ENCODE assay signal across 16 mouse cellular contexts in genomic region chr7:29340838-29341237, GRCm38 (mm10). TPM values are rescaled to one million over a fixed set of nuclear protein-coding genes. Genes with fewer than 3 reads are reported as not detected.
"Had no signal": no experiment of that assay in that cellular context is flagged by ENCODE, and none has a peak within 500 bp of the region (broad histone marks: within the 10 kb centered on the region; RNA-seq: fewer than 3 reads in every experiment).

No protein-coding gene starts in this region.

- H3K9ac ChIP-seq: kidney, embryonic 15.5 days; limb, embryonic 12.5 days; neural tube, embryonic 12.5 days had no signal

- H3K9me3 ChIP-seq: kidney, embryonic 15.5 days; limb, embryonic 12.5 days; neural tube, embryonic 12.5 days had no signal

- H3K27ac ChIP-seq: kidney, embryonic 15.5 days; neural tube, embryonic 12.5 days had no signal

- DNase-seq: kidney, adult 2 months; kidney, postnatal 14 days; layer of hippocampus, postnatal 36 days; lung, adult 18-20 months; lung, postnatal 36 days; midbrain, embryonic 14.5 days; retina, postnatal 1 day; right cerebral cortex, postnatal 4 days; spleen, adult 18-20 months; thymus, postnatal 4 days had no signal

- ATAC-seq: intestine, embryonic 16.5 days had no signal

- H3K4me1 ChIP-seq: neural tube, embryonic 12.5 days had no signal

- H3K4me3 ChIP-seq: kidney, embryonic 15.5 days; limb, embryonic 12.5 days; neural tube, embryonic 12.5 days had no signal

- H3K4me2 ChIP-seq: kidney, embryonic 15.5 days; limb, embryonic 12.5 days; neural tube, embryonic 12.5 days had no signal

- H3K27me3 ChIP-seq: limb, embryonic 12.5 days; neural tube, embryonic 12.5 days had no signal

RNA-seq across cellular contexts. Expression of gene Dpf1, which starts 37.1 kb away (rescaled TPM):
- total RNA-seq: liver, adult 2 months; monocyte, adult 5-6 weeks had no signal

RNA-seq across cellular contexts. Expression of gene Ppp1r14a, which starts 51.7 kb away (rescaled TPM):
- total RNA-seq: monocyte, adult 5-6 weeks had no signal
